Mouse (Mus musculus) limb, embryonic 12.5 days (tissue): ENCODE measurements around the gene BC051019. TPM values are rescaled to one million over a fixed set of nuclear protein-coding genes. Genes with fewer than 3 reads are reported as not detected.
A peak's percentile ranks its signal among the peaks of the same experiment; 100 is the strongest.

Experiments used
- ATAC-seq: fragments of 200-750 bp; cut with Nextera tagmentation; 2 replicates; pipeline ENCODE4 v1.8.0; 2017; ENCODE audit warnings: low read depth, moderate TSS enrichment; ENCODE audit not compliant: insufficient number of reproducible peaks, insufficient read depth, low FRiP score, low TSS enrichment
- H3K27ac ChIP-seq: fragments of 300-500 bp; sonication (generic); 2 replicates; pipeline ENCODE4 v1.5.1; 2016; ENCODE audit warnings: mild to moderate bottlenecking, moderate library complexity
- H3K27me3 ChIP-seq: fragments of 300-500 bp; sonication (generic); 2 replicates; pipeline ENCODE4 v1.6.1; 2016; ENCODE audit warnings: mild to moderate bottlenecking, moderate library complexity
- H3K36me3 ChIP-seq: fragments of 300-500 bp; sonication (generic); 2 replicates; pipeline ENCODE4 v1.6.1; 2016; ENCODE audit warnings: mild to moderate bottlenecking, moderate library complexity
- H3K4me1 ChIP-seq: fragments of 300-500 bp; sonication (generic); replicated peaks from 2 replicates; pipeline ENCODE4 v1.6.1; 2016
- H3K4me2 ChIP-seq: fragments of 300-500 bp; sonication (generic); 2 replicates; pipeline ENCODE4 v1.6.1; 2016; ENCODE audit warnings: mild to moderate bottlenecking, moderate library complexity
- H3K4me3 ChIP-seq: fragments of 300-500 bp; sonication (generic); replicated peaks from 2 replicates; pipeline ENCODE4 v1.5.1; 2016; ENCODE audit warnings: mild to moderate bottlenecking
- H3K9ac ChIP-seq: fragments of 300-500 bp; sonication (generic); replicated peaks from 2 replicates; pipeline ENCODE4 v1.6.1; 2016; ENCODE audit warnings: mild to moderate bottlenecking, moderate library complexity
- H3K9me3 ChIP-seq: fragments of 300-500 bp; sonication (generic); 2 replicates; pipeline ENCODE4 v1.6.1; 2016; ENCODE audit warnings: mild to moderate bottlenecking, moderate library complexity
- WGBS: fragments of 180-500 bp; shearing (Covaris S2); methylation state at CpG from one replicate; pipeline ENCODE4 v1.1.7; 2016; 5-methylcytosine and 5-hydroxymethylcytosine counted together
- polyA plus RNA-seq: library from polyadenylated mRNA; unstranded; fragments of >200 nt; fragmentation: Nextera tagmentation; extraction: Ambion mirVana; gene quantifications from 2 replicates; pipeline ENCODE4 v1.2.1, GENCODE M21; 2016

BC051019 gene
- polyA plus RNA-seq, 1 experiment from 2014 or later: 0.13 TPM

DNA sequence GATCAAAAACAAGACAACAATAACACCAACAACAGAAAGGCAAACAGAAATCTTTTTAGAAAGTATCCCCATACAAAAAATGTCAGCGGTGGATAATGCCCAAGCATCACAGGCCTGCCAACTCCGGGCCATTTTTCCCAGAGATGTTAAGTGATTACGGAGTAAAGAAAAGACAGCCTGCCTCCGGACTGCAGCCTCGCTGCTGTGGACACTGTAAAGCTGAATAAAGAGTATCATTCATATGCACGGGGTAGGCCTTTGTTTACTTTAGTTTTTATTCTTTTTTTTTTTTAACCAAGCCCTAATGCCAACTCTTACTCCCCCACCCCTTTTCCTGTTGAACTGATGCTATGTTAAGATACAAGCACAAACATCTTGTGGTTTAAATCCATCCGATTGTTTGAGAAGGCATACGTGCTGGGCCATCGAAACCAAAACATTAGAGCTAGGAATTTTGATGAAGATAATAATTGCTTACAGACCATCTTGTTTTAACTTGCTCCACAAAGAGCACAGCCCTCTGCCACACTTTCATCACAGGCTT lies 37.0 kb downstream of the BC051019 start:
- no peak overlapping the region for H3K9ac ChIP-seq
- no peaks in the 10 kb centered on the region for H3K27me3 ChIP-seq
- no peaks in the 10 kb centered on the region for H3K9me3 ChIP-seq
- ATAC-seq: no peak
- no peak overlapping the region for H3K27ac ChIP-seq
- 52% methylated on average over 9 of the region's 9 CpGs for whole genome bisulfite sequencing
- no peak overlapping the region for H3K4me2 ChIP-seq
- H3K36me3 ChIP-seq: no peaks in the 10 kb centered on the region
- H3K4me1 ChIP-seq: no peaks in the 10 kb centered on the region
- H3K4me3 ChIP-seq: no peak overlapping the region

DNA sequence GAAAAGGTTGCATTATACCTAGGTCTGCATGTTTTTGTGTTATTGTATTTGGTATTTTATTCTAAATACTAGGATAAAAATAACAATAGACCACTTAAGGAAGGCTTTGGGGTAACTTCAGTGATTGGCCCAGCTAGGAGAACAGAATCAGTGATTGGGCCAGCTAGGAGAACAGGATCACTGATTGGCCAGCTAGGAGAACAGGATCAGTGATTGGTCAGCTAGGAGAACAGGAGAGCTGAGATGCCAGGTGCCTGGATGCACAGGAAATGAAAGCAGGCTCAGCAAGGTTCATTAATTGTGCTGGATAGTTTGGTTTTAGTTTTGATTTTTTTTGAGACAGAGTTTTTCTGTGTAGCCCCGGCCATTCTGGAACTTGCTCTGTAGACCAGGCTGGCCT lies 42.8 kb downstream of the BC051019 start:
- Histone ChIP-seq H3K9ac (no peak overlapping the region), H3K9me3 (no peaks in the 10 kb centered on the region), H3K4me1 (no peaks in the 10 kb centered on the region), H3K36me3 (no peaks in the 10 kb centered on the region), H3K27ac (no peak overlapping the region), H3K4me2 (no peak overlapping the region), H3K27me3 (no peaks in the 10 kb centered on the region), H3K4me3 (no peak overlapping the region)
- no peak for ATAC-seq
- WGBS: 94% methylated on average over 1 of the region's 1 CpGs

DNA sequence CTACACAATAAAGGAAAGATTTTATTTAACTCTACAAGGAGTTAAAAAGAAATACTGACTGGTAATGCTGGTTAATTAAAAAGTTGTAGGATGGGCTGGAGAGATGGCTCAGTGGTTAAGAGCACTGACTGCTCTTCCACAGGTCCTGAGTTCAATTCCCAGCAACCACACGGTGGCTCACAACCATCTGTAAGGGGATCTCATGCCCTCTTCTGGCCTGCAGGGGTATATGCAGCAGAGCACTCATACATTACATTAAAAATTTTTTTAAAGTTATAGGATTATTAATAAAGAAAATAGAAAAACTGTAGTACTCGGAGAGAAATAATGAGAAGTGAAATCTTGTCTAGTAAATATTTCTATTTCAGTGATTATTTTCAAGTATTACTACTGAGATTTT lies 43.4 kb downstream of the BC051019 start:
- WGBS: 88% methylated on average over 2 of the region's 2 CpGs
- Histone ChIP-seq H3K4me2 (no peak overlapping the region), H3K27ac (no peak overlapping the region), H3K27me3 (no peaks in the 10 kb centered on the region), H3K9ac (no peak overlapping the region), H3K36me3 (no peaks in the 10 kb centered on the region), H3K4me1 (no peaks in the 10 kb centered on the region), H3K9me3 (no peaks in the 10 kb centered on the region), H3K4me3 (no peak overlapping the region)
- no peak for ATAC-seq

DNA sequence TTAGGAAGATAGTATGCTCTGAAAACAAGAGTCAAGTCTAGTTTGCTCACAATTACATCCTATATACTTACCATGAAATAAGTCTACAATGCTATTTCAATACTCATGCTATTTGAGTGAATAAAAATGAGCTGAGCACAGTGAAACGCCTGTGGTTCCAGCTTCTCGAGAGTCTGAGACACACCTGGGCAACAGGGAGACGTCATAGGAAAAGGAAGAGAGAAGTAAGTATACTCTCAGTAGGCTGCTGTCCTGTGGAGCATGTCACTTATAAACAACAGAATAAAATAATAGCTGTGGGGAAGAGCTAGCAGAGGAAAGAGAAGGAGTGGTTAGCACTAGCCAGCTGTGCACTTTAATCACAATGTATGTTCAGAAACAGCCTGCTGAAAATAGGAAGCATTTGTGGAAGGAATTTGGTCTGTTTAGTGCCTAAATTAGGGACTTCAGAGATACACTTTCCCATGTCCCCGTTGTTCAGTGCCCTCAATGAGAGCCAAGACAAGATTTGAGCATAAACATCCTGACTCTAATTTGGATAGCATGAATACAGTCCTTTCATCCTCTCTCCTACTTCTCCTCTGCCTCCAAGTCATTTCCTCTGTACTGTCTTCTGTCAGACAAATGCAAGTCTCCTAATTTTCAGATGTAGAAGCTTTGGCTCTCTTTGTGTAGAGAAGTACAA lies 48.6 kb downstream of the BC051019 start:
- Histone ChIP-seq H3K4me3 (no peak overlapping the region), H3K27ac (no peak overlapping the region), H3K9ac (no peak overlapping the region), H3K9me3 (no peaks in the 10 kb centered on the region), H3K4me2 (no peak overlapping the region), H3K36me3 (no peaks in the 10 kb centered on the region), H3K27me3 (no peaks in the 10 kb centered on the region), H3K4me1 (peaks cover 14% of the 10 kb centered on the region)
- ATAC-seq: no peak
- 62% methylated on average over 4 of the region's 4 CpGs for WGBS

DNA sequence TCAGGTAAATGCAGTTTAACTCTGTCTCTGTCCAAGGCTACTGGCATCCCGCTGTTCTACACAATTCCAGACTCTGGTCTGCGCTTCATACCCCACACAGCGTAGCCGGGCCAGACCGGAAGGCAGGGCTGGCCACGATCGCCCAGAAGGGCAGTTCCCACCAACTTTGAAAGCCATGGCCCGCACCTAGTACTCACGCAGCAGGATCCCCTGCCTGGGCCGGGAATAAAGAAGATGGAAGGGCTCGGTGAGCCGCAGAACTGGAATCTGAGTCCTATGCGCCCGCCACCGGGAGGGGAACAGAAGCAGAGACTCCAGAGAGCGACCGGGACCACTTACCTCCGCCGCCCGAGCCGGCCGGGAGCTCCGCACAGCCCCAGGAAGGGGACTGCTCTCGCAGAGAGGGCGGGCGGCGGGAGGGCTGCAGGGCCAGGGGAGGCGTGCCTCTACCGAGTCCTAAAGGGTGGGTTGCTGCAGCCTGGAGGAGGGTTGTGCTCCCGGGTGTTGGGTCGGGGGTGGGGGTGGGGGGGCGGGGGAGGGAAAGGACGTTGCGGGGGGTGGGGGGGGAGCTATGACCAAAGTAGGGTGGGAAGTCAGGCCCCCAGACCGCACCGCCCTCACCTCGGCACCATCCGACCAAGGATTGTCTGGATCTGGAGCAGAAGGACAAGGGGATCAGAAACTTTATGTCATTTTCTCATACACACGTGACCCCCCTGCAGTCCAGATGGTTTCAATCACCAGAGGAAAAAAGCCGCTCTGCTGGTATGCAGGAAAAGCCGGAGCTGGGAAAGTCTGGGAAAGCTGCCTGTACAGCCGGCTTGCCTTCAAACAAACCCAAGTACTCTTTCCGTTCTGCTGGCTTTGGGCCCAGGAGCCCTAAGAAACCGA lies 51.8 kb downstream of the BC051019 start:
- Histone ChIP-seq H3K9me3 (no peaks in the 10 kb centered on the region), H3K36me3 (no peaks in the 10 kb centered on the region), H3K4me1 (peaks cover 21% of the 10 kb centered on the region), H3K4me3 (peak overlapping the region; percentile 70), H3K27ac (peak overlapping the region; percentile 99), H3K9ac (peak overlapping the region; percentile 86), H3K27me3 (no peaks in the 10 kb centered on the region), H3K4me2 (peak overlapping the region; percentile 63)
- ATAC-seq: peak; percentile 100
- WGBS: 1% methylated on average over 41 of the region's 44 CpGs

DNA sequence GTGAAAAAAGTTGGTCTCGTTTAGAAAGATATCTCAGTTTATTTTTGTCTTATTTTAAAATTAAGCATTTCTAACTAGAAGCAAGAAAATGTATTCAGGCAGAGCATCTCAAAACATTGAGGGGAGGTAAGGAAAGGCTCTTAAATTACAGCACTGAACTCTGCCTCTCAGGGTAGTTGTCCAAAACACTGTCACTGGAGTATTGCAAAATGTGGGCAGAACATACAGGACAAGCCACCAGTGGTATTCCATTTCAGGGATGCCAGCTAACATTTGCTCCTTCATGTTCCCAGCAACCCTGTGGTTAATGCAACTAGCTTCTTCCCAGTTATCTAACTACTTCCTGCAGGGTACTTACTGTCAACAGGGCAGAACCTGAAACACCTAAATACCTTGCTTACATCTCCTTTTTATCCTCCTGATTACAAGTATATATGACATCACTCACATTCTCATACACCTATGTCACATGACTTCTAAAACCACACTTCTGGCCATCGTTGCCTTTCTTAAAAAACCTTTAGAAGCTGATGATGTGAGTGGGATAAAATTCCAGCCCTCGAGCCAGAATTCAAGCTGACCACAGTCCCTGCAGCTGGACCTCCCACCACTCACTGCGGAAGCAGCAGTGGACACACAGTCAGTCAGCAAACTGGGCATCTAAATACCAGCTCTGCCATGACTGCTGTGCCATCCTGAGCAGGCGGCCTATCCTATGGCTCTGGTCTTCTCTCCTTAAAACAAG lies 54.1 kb downstream of the BC051019 start:
- no peak overlapping the region for H3K27ac ChIP-seq
- peak overlapping the region; percentile 63 for H3K4me2 ChIP-seq
- H3K4me1 ChIP-seq: peaks cover 21% of the 10 kb centered on the region
- no peaks in the 10 kb centered on the region for H3K36me3 ChIP-seq
- no peak overlapping the region; the same call in 1 of the 2 replicates for H3K4me3 ChIP-seq
- no peaks in the 10 kb centered on the region for H3K9me3 ChIP-seq
- WGBS: 75% methylated on average over 5 of the region's 5 CpGs
- H3K9ac ChIP-seq: 0 out of 2 replicates have a peak overlapping the region, but pooled peaks have one; percentile 1
- ATAC-seq: no peak
- no peaks in the 10 kb centered on the region for H3K27me3 ChIP-seq

DNA sequence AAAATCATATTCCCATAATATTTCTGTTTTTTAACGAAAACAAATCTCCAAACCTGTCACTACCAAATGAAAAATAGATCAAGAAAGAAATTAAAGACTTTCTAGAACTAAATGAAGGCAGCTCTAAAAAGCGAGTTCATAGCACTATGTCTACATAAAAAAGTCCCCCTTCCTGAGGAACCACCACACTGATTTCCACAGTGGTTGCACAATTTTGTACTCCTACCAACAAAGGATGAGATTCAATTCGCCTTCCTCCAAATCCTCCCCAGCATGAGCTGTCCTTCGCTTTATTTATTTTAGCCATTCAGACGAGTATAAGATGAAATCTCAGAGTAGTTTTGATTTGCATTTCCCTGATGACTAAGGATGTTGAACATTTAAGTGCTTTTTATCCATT lies 57.0 kb downstream of the BC051019 start:
- Histone ChIP-seq H3K4me1 (peaks cover 16% of the 10 kb centered on the region), H3K36me3 (no peaks in the 10 kb centered on the region), H3K4me2 (no peak overlapping the region), H3K27me3 (no peaks in the 10 kb centered on the region), H3K27ac (no peak overlapping the region), H3K9ac (no peak overlapping the region), H3K4me3 (no peak overlapping the region), H3K9me3 (no peaks in the 10 kb centered on the region)
- ATAC-seq: no peak
- 93% methylated on average over 5 of the region's 5 CpGs for WGBS

DNA sequence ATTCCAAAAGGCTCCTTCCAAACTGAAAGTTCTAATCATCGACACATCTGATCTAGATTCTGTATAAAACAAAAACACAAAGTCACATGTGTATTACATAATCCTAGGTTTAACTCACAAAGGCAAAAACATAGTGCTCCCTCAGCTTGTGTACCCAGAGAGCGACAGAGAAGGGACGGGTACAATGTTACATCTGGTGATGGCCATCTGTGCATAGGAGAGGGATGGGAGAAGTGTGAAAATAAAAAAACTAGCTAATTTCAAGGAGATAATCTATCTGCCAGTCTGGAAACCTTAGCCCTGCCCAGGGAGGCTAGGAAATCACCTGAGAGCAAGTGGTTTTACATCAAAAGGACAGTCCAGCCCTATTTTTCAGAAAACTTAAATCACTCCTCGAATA lies 61.0 kb downstream of the BC051019 start:
- H3K4me3 ChIP-seq: no peak overlapping the region
- peaks cover 9% of the 10 kb centered on the region for H3K4me1 ChIP-seq
- no peak for ATAC-seq
- no peaks in the 10 kb centered on the region for H3K36me3 ChIP-seq
- 81% methylated on average over 4 of the region's 4 CpGs for WGBS
- H3K27me3 ChIP-seq: no peaks in the 10 kb centered on the region
- H3K4me2 ChIP-seq: no peak overlapping the region
- no peaks in the 10 kb centered on the region for H3K9me3 ChIP-seq
- H3K9ac ChIP-seq: no peak overlapping the region
- no peak overlapping the region for H3K27ac ChIP-seq

Other genes starting within 250 kb of the BC051019 start
- gene Trim66, start 215.7 kb downstream of the BC051019 start, polyA plus RNA-seq: 0.04 TPM in 2 replicates
- gene Rpl27a, start 204.7 kb downstream of the BC051019 start, polyA plus RNA-seq: 137 and 139 TPM in 2 replicates
- 43.4 and 46.7 TPM in 2 replicates for gene St5, start 20.2 kb downstream of the BC051019 start, polyA plus RNA-seq
- 24.2 and 26.0 TPM in 2 replicates for gene Akip1, start 20.2 kb downstream of the BC051019 start, polyA plus RNA-seq
- gene Ascl3, start 7.9 kb upstream of the BC051019 start, polyA plus RNA-seq: not detected in 2 replicates
- 25.8 and 28.0 TPM in 2 replicates for gene Tmem9b, start 29.0 kb upstream of the BC051019 start, polyA plus RNA-seq
- gene Nrip3, start 58.2 kb upstream of the BC051019 start, polyA plus RNA-seq: 0.10 and 0.16 TPM in 2 replicates
- 0.81 and 1.0 TPM in 2 replicates for gene Scube2, start 141.8 kb upstream of the BC051019 start, polyA plus RNA-seq
- 40.7 and 48.4 TPM in 2 replicates for gene Dennd5a, start 236.6 kb upstream of the BC051019 start, polyA plus RNA-seq